Mouse (Mus musculus): ENCODE measurements around the gene Ifitm10. TPM values are rescaled to one million over a fixed set of nuclear protein-coding genes. Genes with fewer than 3 reads are reported as not detected.
"Not testable (repeated sequence)": the region's sequence is repeated elsewhere in the genome, so short reads cannot be mapped to it uniquely, and the experiment has no call there.

Gene Ifitm10
- polyA plus RNA-seq, 1 experiment from 2014 or later, result 14.1 TPM

- peak overlapping the region; percentile 72 for H3K4me2 ChIP-seq (ENCODE audit: low read length)
- H3K4me1 ChIP-seq (ENCODE audit: control insufficient read depth, insufficient read depth, low read length), result peaks cover 8% of the 10 kb centered on the region
- no peaks in the 10 kb centered on the region for H3K9me3 ChIP-seq (replicated peaks; ENCODE audit: control insufficient read depth, low read length, poor library complexity, severe bottlenecking)
- peaks cover 7% of the 10 kb centered on the region for H3K27me3 ChIP-seq (ENCODE audit: control insufficient read depth, insufficient read depth, low read depth, low read length)
- peak overlapping the region; percentile 59 for H3K9ac ChIP-seq (ENCODE audit: low read depth, low read length)
- peak overlapping the region; percentile 47 for H3K4me3 ChIP-seq (ENCODE audit: low read depth, low read length)
- peak; percentile 87 for ATAC-seq
- H3K27ac ChIP-seq (ENCODE audit: low read length), result peak overlapping the region; percentile 79
- no peaks in the 10 kb centered on the region for H3K36me3 ChIP-seq (ENCODE audit: control insufficient read depth, insufficient read depth, low read length)
- under 1% methylated on average over 19 of the region's 19 CpGs for WGBS
Measured at GRCm38 (mm10) chr7:142284615-142285080, 88.9 kb downstream of the Ifitm10 start.

- WGBS, result under 1% methylated on average over 38 of the region's 38 CpGs
- Histone ChIP-seq H3K9ac (ENCODE audit: low read depth, low read length) (peak overlapping the region; percentile 59), H3K4me3 (ENCODE audit: low read depth, low read length) (peak overlapping the region; percentile 47), H3K9me3 (replicated peaks; ENCODE audit: control insufficient read depth, low read length, poor library complexity, severe bottlenecking) (no peaks in the 10 kb centered on the region), H3K36me3 (ENCODE audit: control insufficient read depth, insufficient read depth, low read length) (no peaks in the 10 kb centered on the region), H3K27ac (ENCODE audit: low read length) (peak overlapping the region; percentile 79), H3K4me2 (ENCODE audit: low read length) (peak overlapping the region; percentile 72), H3K27me3 (ENCODE audit: control insufficient read depth, insufficient read depth, low read depth, low read length) (peaks cover 7% of the 10 kb centered on the region), H3K4me1 (ENCODE audit: control insufficient read depth, insufficient read depth, low read length) (peaks cover 8% of the 10 kb centered on the region)
- peak; percentile 66 for ATAC-seq
Measured at GRCm38 (mm10) chr7:142284023-142284591, 89.4 kb downstream of the Ifitm10 start.

GRCm38 (mm10) chr7:142282847-142283246 lies 90.7 kb downstream of the Ifitm10 start:
- H3K4me1 ChIP-seq (ENCODE audit: control insufficient read depth, insufficient read depth, low read length); ATAC-seq; H3K9ac ChIP-seq (ENCODE audit: low read depth, low read length); H3K36me3 ChIP-seq (ENCODE audit: control insufficient read depth, insufficient read depth, low read length); H3K9me3 ChIP-seq (replicated peaks; ENCODE audit: control insufficient read depth, low read length, poor library complexity, severe bottlenecking); H3K4me2 ChIP-seq (ENCODE audit: low read length); H3K27ac ChIP-seq (ENCODE audit: low read length); H3K4me3 ChIP-seq (ENCODE audit: low read depth, low read length); H3K27me3 ChIP-seq (ENCODE audit: control insufficient read depth, insufficient read depth, low read depth, low read length): not testable (repeated sequence)
- WGBS, result 28% methylated on average over 2 of the region's 2 CpGs

GRCm38 (mm10) chr7:142279291-142279690 lies 94.3 kb downstream of the Ifitm10 start:
- not testable (repeated sequence) for H3K9ac ChIP-seq (ENCODE audit: low read depth, low read length); H3K27me3 ChIP-seq (ENCODE audit: control insufficient read depth, insufficient read depth, low read depth, low read length); H3K36me3 ChIP-seq (ENCODE audit: control insufficient read depth, insufficient read depth, low read length); H3K4me3 ChIP-seq (ENCODE audit: low read depth, low read length); H3K4me1 ChIP-seq (ENCODE audit: control insufficient read depth, insufficient read depth, low read length); H3K4me2 ChIP-seq (ENCODE audit: low read length); ATAC-seq; H3K9me3 ChIP-seq (replicated peaks; ENCODE audit: control insufficient read depth, low read length, poor library complexity, severe bottlenecking); H3K27ac ChIP-seq (ENCODE audit: low read length)
- WGBS, result 68% methylated on average over 1 of the region's 1 CpGs

- not testable (repeated sequence) for H3K9me3 ChIP-seq (replicated peaks; ENCODE audit: control insufficient read depth, low read length, poor library complexity, severe bottlenecking); H3K27ac ChIP-seq (ENCODE audit: low read length); ATAC-seq; H3K4me1 ChIP-seq (ENCODE audit: control insufficient read depth, insufficient read depth, low read length); H3K36me3 ChIP-seq (ENCODE audit: control insufficient read depth, insufficient read depth, low read length); H3K27me3 ChIP-seq (ENCODE audit: control insufficient read depth, insufficient read depth, low read depth, low read length); H3K4me2 ChIP-seq (ENCODE audit: low read length); H3K9ac ChIP-seq (ENCODE audit: low read depth, low read length); H3K4me3 ChIP-seq (ENCODE audit: low read depth, low read length)
- 0% methylated on average over 3 of the region's 3 CpGs for WGBS
Measured at GRCm38 (mm10) chr7:142278183-142278582, 95.4 kb downstream of the Ifitm10 start.

Other genes with a start within 250 kb of the Ifitm10 start
- gene Gm39115, start 237.7 kb downstream of the Ifitm10 start, polyA plus RNA-seq (2015; fragmentation: Nextera tagmentation; extraction: Ambion mirVana), result not detected in 2 replicates
- not detected in 2 replicates for gene Gm45337, start 229.1 kb downstream of the Ifitm10 start, polyA plus RNA-seq (2015; fragmentation: Nextera tagmentation; extraction: Ambion mirVana)
- gene Gm29735, start 216.6 kb downstream of the Ifitm10 start, polyA plus RNA-seq (2015; fragmentation: Nextera tagmentation; extraction: Ambion mirVana), result not detected in 2 replicates
- gene Gm4553, start 208.0 kb downstream of the Ifitm10 start, polyA plus RNA-seq (2015; fragmentation: Nextera tagmentation; extraction: Ambion mirVana), result not detected in 2 replicates
- not detected in 2 replicates for gene Krtap5-2, start 197.7 kb downstream of the Ifitm10 start, polyA plus RNA-seq (2015; fragmentation: Nextera tagmentation; extraction: Ambion mirVana)
- gene Gm10153, start 183.4 kb downstream of the Ifitm10 start, polyA plus RNA-seq (2015; fragmentation: Nextera tagmentation; extraction: Ambion mirVana), result not detected in 2 replicates
- gene Krtap5-3, start 172.4 kb downstream of the Ifitm10 start, polyA plus RNA-seq (2015; fragmentation: Nextera tagmentation; extraction: Ambion mirVana), result not detected in 2 replicates
- not detected in 2 replicates for gene Gm7579, start 161.9 kb downstream of the Ifitm10 start, polyA plus RNA-seq (2015; fragmentation: Nextera tagmentation; extraction: Ambion mirVana)
- not detected in 2 replicates for gene Krtap5-5, start 143.8 kb downstream of the Ifitm10 start, polyA plus RNA-seq (2015; fragmentation: Nextera tagmentation; extraction: Ambion mirVana)
- not detected in 2 replicates for gene Gm40460, start 132.7 kb downstream of the Ifitm10 start, polyA plus RNA-seq (2015; fragmentation: Nextera tagmentation; extraction: Ambion mirVana)
- gene Gm2431, start 115.4 kb downstream of the Ifitm10 start, polyA plus RNA-seq (2015; fragmentation: Nextera tagmentation; extraction: Ambion mirVana), result not detected in 2 replicates
- not detected in 2 replicates for gene Gm4559, start 99.4 kb downstream of the Ifitm10 start, polyA plus RNA-seq (2015; fragmentation: Nextera tagmentation; extraction: Ambion mirVana)
- gene Krtap5-1, start 76.6 kb downstream of the Ifitm10 start, polyA plus RNA-seq (2015; fragmentation: Nextera tagmentation; extraction: Ambion mirVana), result not detected in 2 replicates
- gene Krtap5-4, start 70.2 kb downstream of the Ifitm10 start, polyA plus RNA-seq (2015; fragmentation: Nextera tagmentation; extraction: Ambion mirVana), result not detected in 2 replicates
- 2.5 and 3.4 TPM in 2 replicates for gene Gm49369, start 8.9 kb upstream of the Ifitm10 start, polyA plus RNA-seq (2015; fragmentation: Nextera tagmentation; extraction: Ambion mirVana)
- gene Ctsd, start 14.3 kb upstream of the Ifitm10 start, polyA plus RNA-seq (2015; fragmentation: Nextera tagmentation; extraction: Ambion mirVana), result 243 and 289 TPM in 2 replicates
- not detected in 2 replicates for gene Syt8, start 61.1 kb upstream of the Ifitm10 start, polyA plus RNA-seq (2015; fragmentation: Nextera tagmentation; extraction: Ambion mirVana)
- 0.51 and 0.78 TPM in 2 replicates for gene Tnni2, start 68.1 kb upstream of the Ifitm10 start, polyA plus RNA-seq (2015; fragmentation: Nextera tagmentation; extraction: Ambion mirVana)
- 4.8 and 5.1 TPM in 2 replicates for gene Lsp1, start 87.1 kb upstream of the Ifitm10 start, polyA plus RNA-seq (2015; fragmentation: Nextera tagmentation; extraction: Ambion mirVana)
- gene Tnnt3, start 125.1 kb upstream of the Ifitm10 start, polyA plus RNA-seq (2015; fragmentation: Nextera tagmentation; extraction: Ambion mirVana), result 0.91 and 1.6 TPM in 2 replicates
- gene Mrpl23, start 158.9 kb upstream of the Ifitm10 start, polyA plus RNA-seq (2015; fragmentation: Nextera tagmentation; extraction: Ambion mirVana), result 15.6 and 18.6 TPM in 2 replicates

Data from midbrain, embryonic 16.5 days (tissue).